Comparison of ENCODE assay signal across 20 mouse cellular contexts in the genomic region with DNA sequence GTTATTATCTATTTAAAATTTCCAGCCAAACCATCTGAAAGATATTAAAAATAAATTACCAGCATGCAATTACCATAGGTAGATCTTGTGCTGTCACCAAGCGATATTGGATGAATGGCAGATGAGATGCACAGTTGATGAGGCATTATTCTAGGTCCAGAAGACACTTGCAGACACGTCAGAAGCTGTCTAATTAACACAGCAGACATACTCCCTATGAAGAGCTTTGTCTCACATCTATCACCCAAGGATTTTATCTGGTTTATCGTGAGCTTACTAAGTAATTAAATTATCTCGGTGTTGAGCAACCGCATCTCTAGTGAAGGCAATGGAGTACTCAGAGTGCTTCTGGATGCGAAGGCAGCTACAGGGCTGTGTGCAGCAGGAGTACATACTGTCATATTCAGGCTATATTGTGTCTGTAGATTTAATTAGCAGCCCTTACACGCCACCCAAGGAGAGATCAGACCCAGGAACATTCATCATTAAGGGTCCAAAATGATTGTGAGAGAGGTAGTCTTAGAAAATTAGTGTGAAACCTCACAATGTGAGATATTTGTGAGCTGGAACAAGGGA.
DNase-seq lines count a peak whose midpoint lies in the region; ATAC-seq and TF ChIP-seq lines count a peak whose summit lies in the region.
"Had no signal": no experiment of that assay in that cellular context is flagged by ENCODE, and none has a peak within 500 bp of the region (broad histone marks: within the 10 kb centered on the region; RNA-seq: fewer than 3 reads in every experiment).

No protein-coding gene starts in this region.

- no peaks in the 10 kb centered on the region for H3K9me3 ChIP-seq in hindbrain, postnatal 0 days (ENCODE audit: low read length)
- no peaks in the 10 kb centered on the region for H3K9me3 ChIP-seq in hindbrain, embryonic 12.5 days (replicated peaks)
- H3K9me3 ChIP-seq in forebrain, embryonic 14.5 days (replicated peaks; ENCODE audit: control insufficient read depth, low read length): no peaks in the 10 kb centered on the region
- H3K9me3 ChIP-seq in midbrain, postnatal 0 days (ENCODE audit: low read length): no peaks in the 10 kb centered on the region
- H3K9me3 ChIP-seq: embryonic facial prominence, embryonic 13.5 days; heart, embryonic 12.5 days had no signal

- no peak overlapping the region for H3K27ac ChIP-seq in hindbrain, postnatal 0 days
- no peak overlapping the region for H3K27ac ChIP-seq in hindbrain, embryonic 12.5 days
- H3K27ac ChIP-seq in forebrain, embryonic 14.5 days (ENCODE audit: low read depth, low read length): no peak overlapping the region
- no peak overlapping the region for H3K27ac ChIP-seq in midbrain, postnatal 0 days (ENCODE audit: low read depth, low read length)
- H3K27ac ChIP-seq: embryonic facial prominence, embryonic 13.5 days had no signal

- 58% methylated on average over 7 of the region's 7 CpGs for WGBS in hindbrain, postnatal 0 days
- 68% methylated on average over 7 of the region's 7 CpGs for WGBS in hindbrain, embryonic 12.5 days
- WGBS in forebrain, embryonic 14.5 days: 51% methylated on average over 7 of the region's 7 CpGs
- 67% methylated on average over 7 of the region's 7 CpGs for WGBS in midbrain, postnatal 0 days

- no peak for TF ChIP-seq CTCF in hindbrain, postnatal 0 days (IDR thresholded peaks at IDR 0.05; ENCODE audit: low read depth)
- TF ChIP-seq CTCF in brain, embryonic 14.5 days (IDR thresholded peaks at IDR 0.05; ENCODE audit: borderline replicate concordance, extremely low read depth, insufficient read depth, insufficient read length): no peak
- TF ChIP-seq CTCF in midbrain, postnatal 0 days (IDR thresholded peaks at IDR 0.05): no peak

- intact Hi-C loops in heart, postnatal 25 days (cut with DNase I): no loop called here

- no peaks in the 10 kb centered on the region for H3K4me1 ChIP-seq in hindbrain, postnatal 0 days (ENCODE audit: insufficient read depth, low read length)
- H3K4me1 ChIP-seq in hindbrain, embryonic 12.5 days: peaks cover 3% of the 10 kb centered on the region
- H3K4me1 ChIP-seq in forebrain, embryonic 14.5 days (ENCODE audit: control insufficient read depth, insufficient read depth, low read length): no peaks in the 10 kb centered on the region
- H3K4me1 ChIP-seq in midbrain, postnatal 0 days (ENCODE audit: insufficient read depth, low read length): no peaks in the 10 kb centered on the region
- H3K4me1 ChIP-seq: embryonic facial prominence, embryonic 13.5 days; heart, embryonic 12.5 days had no signal

- peak; percentile 5 for DNase-seq in hindbrain, postnatal 0 days (ENCODE audit: low spot score)
- peak; percentile 62 for DNase-seq in brain, embryonic 14.5 days (ENCODE audit: low read depth)
- peak; percentile 30 for DNase-seq in forebrain, embryonic 14.5 days (ENCODE audit: low spot score)
- peak; percentile 20 for DNase-seq in midbrain, postnatal 0 days (ENCODE audit: low spot score)
- DNase-seq in heart, postnatal 25 days (ENCODE audit: low spot score): no peak
- DNase-seq in gastrocnemius, adult 8-10 months (ENCODE audit: low spot score in 2 of 2): no peak
- DNase-seq in testis, postnatal 10 days (ENCODE audit: low spot score): no peak
- DNase-seq: adrenal gland, postnatal 14 days; cerebellum, adult 18-20 months; cerebellum, adult 9-11 months; cerebellum, postnatal 36 days; gastrocnemius, postnatal 25 days; heart, postnatal 36 days had no signal

- no peak overlapping the region for H3K4me2 ChIP-seq in hindbrain, postnatal 0 days (ENCODE audit: low read depth, low read length)
- no peak overlapping the region for H3K4me2 ChIP-seq in hindbrain, embryonic 12.5 days (replicated peaks)
- H3K4me2 ChIP-seq in forebrain, embryonic 14.5 days (ENCODE audit: low read length): no peak overlapping the region
- H3K4me2 ChIP-seq in midbrain, postnatal 0 days (ENCODE audit: low read depth, low read length, poor library complexity, severe bottlenecking): no peak overlapping the region
- H3K4me2 ChIP-seq: embryonic facial prominence, embryonic 13.5 days; heart, embryonic 12.5 days had no signal

- ATAC-seq in hindbrain, postnatal 0 days: no peak
- no peak; the same call in 1 of the 2 replicates for ATAC-seq in hindbrain, embryonic 12.5 days (ENCODE audit: low FRiP score)
- no peak for ATAC-seq in forebrain, embryonic 14.5 days
- ATAC-seq in midbrain, postnatal 0 days (ENCODE audit: low FRiP score): no peak
- ATAC-seq: activated CD4-positive, CD25-positive, alpha-beta regulatory T cell, adult 4 months; hindbrain, embryonic 16.5 days; Patski had no signal

- no peak for TF ChIP-seq POLR2A in brain, embryonic 14.5 days (IDR thresholded peaks at IDR 0.05; ENCODE audit: borderline replicate concordance, extremely low read depth, insufficient read depth, insufficient read length, poor library complexity, severe bottlenecking)

- H3K36me3 ChIP-seq in hindbrain, postnatal 0 days (ENCODE audit: insufficient read depth, low read length): no peaks in the 10 kb centered on the region
- H3K36me3 ChIP-seq in hindbrain, embryonic 12.5 days: no peaks in the 10 kb centered on the region
- no peaks in the 10 kb centered on the region for H3K36me3 ChIP-seq in forebrain, embryonic 14.5 days (ENCODE audit: control insufficient read depth, insufficient read depth, low read length)
- H3K36me3 ChIP-seq in midbrain, postnatal 0 days (ENCODE audit: insufficient read depth, low read length): no peaks in the 10 kb centered on the region
- H3K36me3 ChIP-seq: embryonic facial prominence, embryonic 13.5 days; heart, embryonic 12.5 days had no signal

- H3K9ac ChIP-seq in hindbrain, postnatal 0 days (replicated peaks; ENCODE audit: low read length): no peak overlapping the region
- H3K9ac ChIP-seq in hindbrain, embryonic 12.5 days: no peak overlapping the region
- H3K9ac ChIP-seq in forebrain, embryonic 14.5 days (ENCODE audit: low read length): no peak overlapping the region
- H3K9ac ChIP-seq in midbrain, postnatal 0 days (replicated peaks; ENCODE audit: low read length, poor library complexity, severe bottlenecking): no peak overlapping the region
- H3K9ac ChIP-seq: embryonic facial prominence, embryonic 13.5 days; heart, embryonic 12.5 days had no signal

- no peaks in the 10 kb centered on the region for H3K27me3 ChIP-seq in hindbrain, postnatal 0 days (ENCODE audit: insufficient read depth, low read length)
- H3K27me3 ChIP-seq in hindbrain, embryonic 12.5 days: no peaks in the 10 kb centered on the region
- H3K27me3 ChIP-seq in forebrain, embryonic 14.5 days (replicated peaks; ENCODE audit: control insufficient read depth, insufficient read depth, low read length): no peaks in the 10 kb centered on the region
- no peaks in the 10 kb centered on the region for H3K27me3 ChIP-seq in midbrain, postnatal 0 days (ENCODE audit: insufficient read depth, low read length)
- H3K27me3 ChIP-seq: CH12.LX; embryonic facial prominence, embryonic 13.5 days; heart, embryonic 12.5 days; Patski had no signal

- no peak overlapping the region for H3K4me3 ChIP-seq in hindbrain, postnatal 0 days (ENCODE audit: low read length)
- no peak overlapping the region for H3K4me3 ChIP-seq in hindbrain, embryonic 12.5 days
- H3K4me3 ChIP-seq in forebrain, embryonic 14.5 days (ENCODE audit: low read depth, low read length): no peak overlapping the region
- no peak overlapping the region for H3K4me3 ChIP-seq in midbrain, postnatal 0 days (ENCODE audit: low read depth, low read length)
- H3K4me3 ChIP-seq: embryonic facial prominence, embryonic 13.5 days; heart, embryonic 12.5 days had no signal

Comparison
In these comparisons a context has a peak if more than half of its experiments do, and no peak if none do; other contexts are left out.
1. DNase-seq: peak in hindbrain, postnatal 0 days (single experiment), brain, embryonic 14.5 days (single experiment), forebrain, embryonic 14.5 days (single experiment) and midbrain, postnatal 0 days (single experiment); none in heart, postnatal 25 days (single experiment), gastrocnemius, adult 8-10 months (0 of 2) and testis, postnatal 10 days (single experiment).